Mouse (Mus musculus): ENCODE results near the gene Gm14124. TPM values are rescaled to one million over a fixed set of nuclear protein-coding genes. Genes with fewer than 3 reads are reported as not detected.
A peak's percentile ranks its signal among the peaks of the same experiment; 100 is the strongest.
"Not testable (repeated sequence)": the region's sequence is repeated elsewhere in the genome, so short reads cannot be mapped to it uniquely, and the experiment has no call there.

Gene Gm14124
- not detected in 2 replicates for polyA plus RNA-seq (2015; fragmentation: Nextera tagmentation; extraction: Ambion mirVana)

DNA sequence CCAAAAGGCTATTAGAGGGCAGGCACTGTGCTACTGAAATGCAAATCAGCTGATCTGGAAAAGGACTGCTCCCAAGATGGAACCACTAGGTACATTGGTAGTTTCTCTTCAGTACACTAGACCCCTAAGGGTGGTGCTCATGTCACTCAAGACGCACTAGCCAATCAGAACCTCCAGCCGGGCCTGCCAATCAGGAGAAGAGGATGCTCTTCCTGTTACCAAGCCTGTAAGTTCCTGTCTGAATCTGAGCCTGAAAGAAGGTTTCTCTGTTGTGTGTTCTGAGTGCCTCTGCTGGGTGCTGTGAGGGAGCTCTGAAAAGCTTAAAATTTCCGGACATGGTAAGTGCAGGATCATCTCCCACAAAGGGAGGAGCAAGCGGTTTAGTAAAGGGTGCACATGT lies at the start of gene Gm14124:
Gm14124 (plus strand) TSS at position 227 of the 400 bp plus-strand sequence.
- H3K4me1 ChIP-seq; ATAC-seq (replicated peaks); H3K27ac ChIP-seq (replicated peaks); H3K4me2 ChIP-seq (replicated peaks); H3K9ac ChIP-seq (replicated peaks); H3K9me3 ChIP-seq; H3K4me3 ChIP-seq; H3K36me3 ChIP-seq; H3K27me3 ChIP-seq: not testable (repeated sequence)
- WGBS, result 85% methylated on average over 4 of the region's 4 CpGs

DNA sequence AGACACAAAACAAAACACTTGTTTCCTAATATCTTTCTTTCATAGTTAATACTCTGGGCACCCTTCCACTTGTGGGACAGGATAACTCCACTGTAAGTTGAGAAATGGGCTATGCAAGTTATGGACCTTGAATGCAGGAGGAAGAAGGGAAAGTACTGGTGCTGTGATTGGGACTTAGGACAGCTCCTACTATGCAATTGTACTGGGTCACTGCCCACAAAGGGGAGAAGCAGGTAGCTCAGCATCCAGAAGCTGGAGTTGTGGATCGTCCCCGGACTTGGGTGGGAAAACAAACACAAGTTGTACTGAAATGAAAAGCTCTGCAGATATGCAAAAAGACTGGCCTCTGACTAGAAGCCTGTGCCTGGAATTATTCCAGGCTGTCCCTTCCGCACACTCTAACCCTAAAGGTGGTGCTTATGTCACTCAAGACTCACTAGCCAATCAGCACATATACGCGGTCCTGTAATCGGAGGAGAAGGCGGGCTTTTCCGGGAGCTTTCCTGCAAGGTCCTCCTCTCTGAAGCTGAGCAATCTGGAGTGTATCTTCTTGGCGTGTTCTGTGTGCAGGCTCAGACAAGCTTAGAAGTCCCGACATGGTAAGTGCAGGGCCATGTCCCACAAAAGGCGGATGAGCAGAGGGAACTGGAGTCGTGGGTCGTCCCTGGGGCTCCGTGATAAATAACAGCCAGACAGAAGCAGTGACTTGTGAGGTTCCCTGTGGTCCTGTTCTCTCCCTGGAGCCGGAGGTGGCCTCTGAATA lies 39.5 kb upstream of the Gm14124 start, which contains the start of gene Zfp937:
Zfp937 (plus strand) TSS at position 474 of the 763 bp plus-strand sequence.
- peak within 1 kb of the TSS; percentile 48 for H3K27ac ChIP-seq (replicated peaks)
- 1% methylated on average over 15 of the region's 15 CpGs for WGBS

DNA sequence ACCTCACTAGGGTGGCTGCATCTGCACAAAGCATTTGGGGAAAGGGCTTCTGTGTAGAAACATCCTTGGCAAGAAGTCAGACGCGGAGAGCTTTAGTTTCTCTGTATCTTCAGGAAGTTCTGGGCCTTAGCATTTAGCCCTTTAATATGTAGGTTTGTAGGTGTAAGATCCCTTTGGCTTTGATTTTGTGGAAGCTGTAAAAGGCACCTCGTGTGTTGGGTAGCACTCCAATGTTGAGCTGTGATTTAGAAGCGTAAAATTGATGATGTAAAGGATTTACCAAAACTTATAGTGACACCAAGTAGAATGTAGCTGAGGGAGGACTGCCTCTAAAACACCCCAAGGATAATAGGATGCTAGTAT lies 39.0 kb upstream of the Gm14124 start:
- 27% methylated on average over 4 of the region's 4 CpGs for WGBS
- peak overlapping the region; percentile 38; the same call in 1 of the 2 replicates for H3K9ac ChIP-seq (replicated peaks)
- not testable (repeated sequence) for H3K4me1 ChIP-seq; ATAC-seq (replicated peaks); H3K36me3 ChIP-seq; H3K9me3 ChIP-seq; H3K27me3 ChIP-seq
- peak overlapping the region; percentile 45 for H3K4me3 ChIP-seq
- H3K27ac ChIP-seq (replicated peaks), result peak overlapping the region; percentile 48
- peak overlapping the region; percentile 45 for H3K4me2 ChIP-seq (replicated peaks)

More for the DNA sequence above, 39.5 kb upstream of the Gm14124 start, which contains the start of gene Zfp937:
- not testable (repeated sequence) for H3K27me3 ChIP-seq, H3K9me3 ChIP-seq, H3K4me1 ChIP-seq, H3K36me3 ChIP-seq
- ATAC-seq (replicated peaks), result peak; percentile 100
- Histone ChIP-seq H3K4me3 (peak within 1 kb of the TSS; percentile 45), H3K4me2 (replicated peaks) (peak within 1 kb of the TSS; percentile 45), H3K9ac (replicated peaks) (peak within 1 kb of the TSS; percentile 38; the same call in 1 of the 2 replicates)

DNA sequence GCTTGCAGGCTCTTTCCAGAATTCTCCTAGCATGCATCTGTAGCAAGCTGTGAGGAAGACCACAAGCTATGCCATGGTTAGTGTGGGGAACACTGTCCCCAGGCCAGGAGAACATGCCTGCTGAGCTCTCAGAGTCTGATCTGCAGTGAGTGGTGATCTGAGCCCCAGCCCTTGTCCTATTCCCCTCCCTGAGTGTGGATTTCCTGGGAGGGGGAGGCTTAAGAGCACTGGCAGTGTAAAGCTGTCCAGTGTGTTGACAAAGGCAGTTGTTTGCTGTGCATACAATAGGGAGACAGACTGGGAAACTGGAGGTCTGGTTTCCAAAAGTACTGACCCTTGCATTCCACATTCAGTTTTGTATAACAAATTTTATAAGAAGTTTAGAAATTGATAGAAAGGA lies 34.1 kb upstream of the Gm14124 start:
- H3K4me3 ChIP-seq; H3K4me2 ChIP-seq (replicated peaks); ATAC-seq (replicated peaks); H3K9ac ChIP-seq (replicated peaks); H3K36me3 ChIP-seq; H3K27ac ChIP-seq (replicated peaks); H3K27me3 ChIP-seq; H3K9me3 ChIP-seq; H3K4me1 ChIP-seq: not testable (repeated sequence)

DNA sequence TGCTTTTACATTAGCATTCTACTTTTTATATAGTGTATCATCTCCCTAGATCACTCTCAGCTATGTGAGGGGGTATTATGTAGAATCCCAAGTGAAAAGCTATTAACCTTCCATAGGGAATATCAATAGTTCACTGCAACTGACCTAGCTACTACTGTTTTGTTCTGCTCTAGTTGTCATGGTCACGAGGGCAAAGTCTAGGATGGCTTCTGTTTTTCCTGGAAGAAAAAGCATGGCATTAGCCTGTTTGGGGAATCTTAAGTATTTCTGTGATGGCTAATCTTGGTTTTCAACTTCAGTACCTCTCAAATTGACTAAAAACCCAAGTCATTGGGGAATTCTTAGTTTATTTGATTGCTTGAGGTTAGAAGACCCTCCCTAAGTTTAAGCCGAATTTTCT lies 14.1 kb upstream of the Gm14124 start:
- no peaks in the 10 kb centered on the region for H3K27me3 ChIP-seq
- H3K4me3 ChIP-seq, result no peak overlapping the region
- H3K9me3 ChIP-seq, result peaks cover 26% of the 10 kb centered on the region
- WGBS, result 87% methylated on average over 2 of the region's 2 CpGs
- no peak overlapping the region for H3K9ac ChIP-seq (replicated peaks)
- no peak for ATAC-seq (replicated peaks)
- H3K4me2 ChIP-seq (replicated peaks), result no peak overlapping the region
- peaks cover 20% of the 10 kb centered on the region for H3K36me3 ChIP-seq
- no peaks in the 10 kb centered on the region for H3K4me1 ChIP-seq
- H3K27ac ChIP-seq (replicated peaks), result no peak overlapping the region

DNA sequence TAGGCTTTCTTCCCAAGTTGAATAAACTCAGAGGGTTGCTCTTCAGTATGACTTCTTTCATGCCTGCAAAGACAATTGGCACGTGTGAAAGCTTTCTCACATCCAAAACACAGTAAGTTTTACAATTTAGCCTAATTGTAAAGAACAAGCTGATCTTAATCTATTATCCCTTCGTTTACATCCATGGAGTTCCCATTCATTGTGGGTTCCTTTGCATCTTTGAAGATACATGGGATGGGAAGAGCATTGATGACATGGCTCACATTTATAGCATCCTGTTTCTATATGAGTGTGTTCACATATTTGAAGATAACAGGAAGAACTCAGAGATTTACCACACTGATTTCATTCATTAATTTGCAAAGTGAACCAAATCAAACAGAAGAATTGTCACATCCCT lies 1.8 kb upstream of the Gm14124 start, which contains the start of gene Gm21994:
Gm21994 (minus strand) TSS at position 101 of the 400 bp plus-strand sequence.
- not testable (repeated sequence) for H3K4me2 ChIP-seq (replicated peaks); H3K9ac ChIP-seq (replicated peaks); H3K4me3 ChIP-seq; H3K27me3 ChIP-seq; H3K4me1 ChIP-seq; H3K9me3 ChIP-seq; H3K27ac ChIP-seq (replicated peaks); ATAC-seq (replicated peaks); H3K36me3 ChIP-seq
- WGBS, result 54% methylated on average over 2 of the region's 2 CpGs

DNA sequence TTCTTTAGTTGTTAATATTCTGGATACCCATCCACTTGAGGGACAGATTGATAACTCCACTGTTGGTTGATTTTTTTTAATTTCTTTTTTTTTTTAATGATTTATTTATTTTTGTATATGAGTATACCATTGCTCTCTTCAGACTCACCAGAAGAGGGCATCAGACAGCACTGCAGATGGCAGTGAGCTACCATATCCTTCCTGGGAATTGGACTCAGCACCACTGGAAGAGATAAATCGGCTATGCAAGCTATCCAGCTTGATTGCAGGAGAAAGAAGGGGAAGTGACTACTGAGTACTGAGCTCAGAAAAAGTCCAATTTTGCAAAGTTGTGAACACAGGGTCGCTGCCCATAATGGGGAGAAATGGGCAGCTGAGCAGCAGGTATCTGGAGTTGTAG lies 456 bp upstream of the Gm14124 start:
- WGBS, result 68% methylated on average over 2 of the region's 2 CpGs
- ATAC-seq (replicated peaks); H3K9ac ChIP-seq (replicated peaks): not testable (repeated sequence)

DNA sequence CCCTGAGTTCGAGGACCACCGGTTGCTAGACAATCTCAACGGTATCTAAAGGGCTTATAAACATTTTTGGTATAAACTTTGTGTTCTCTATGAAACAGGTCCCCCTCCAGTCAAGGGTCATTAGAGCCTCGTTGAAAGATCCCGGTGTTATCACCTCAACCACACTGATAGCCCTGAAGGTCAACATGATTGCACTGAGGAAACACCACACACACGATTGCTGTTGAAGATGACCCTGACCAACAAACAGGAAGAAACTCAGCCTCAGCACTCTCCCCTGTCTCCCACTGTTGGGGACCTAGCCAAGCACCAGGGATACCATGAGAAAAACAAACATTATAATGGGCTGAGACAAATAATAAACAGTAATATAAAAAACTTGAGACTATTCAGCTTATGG lies 36.4 kb downstream of the Gm14124 start:
- no peak overlapping the region for H3K4me2 ChIP-seq (replicated peaks)
- H3K9me3 ChIP-seq, result no peaks in the 10 kb centered on the region
- H3K4me3 ChIP-seq, result no peak overlapping the region
- H3K27ac ChIP-seq (replicated peaks), result no peak overlapping the region
- no peaks in the 10 kb centered on the region for H3K27me3 ChIP-seq
- H3K9ac ChIP-seq (replicated peaks), result no peak overlapping the region
- no peaks in the 10 kb centered on the region for H3K4me1 ChIP-seq
- WGBS, result 92% methylated on average over 6 of the region's 6 CpGs
- no peak for ATAC-seq (replicated peaks)
- H3K36me3 ChIP-seq, result no peaks in the 10 kb centered on the region

More for the DNA sequence above, 456 bp upstream of the Gm14124 start:
- not testable (repeated sequence) for H3K27me3 ChIP-seq; H3K4me1 ChIP-seq; H3K27ac ChIP-seq (replicated peaks); H3K4me3 ChIP-seq; H3K9me3 ChIP-seq; H3K4me2 ChIP-seq (replicated peaks); H3K36me3 ChIP-seq

DNA sequence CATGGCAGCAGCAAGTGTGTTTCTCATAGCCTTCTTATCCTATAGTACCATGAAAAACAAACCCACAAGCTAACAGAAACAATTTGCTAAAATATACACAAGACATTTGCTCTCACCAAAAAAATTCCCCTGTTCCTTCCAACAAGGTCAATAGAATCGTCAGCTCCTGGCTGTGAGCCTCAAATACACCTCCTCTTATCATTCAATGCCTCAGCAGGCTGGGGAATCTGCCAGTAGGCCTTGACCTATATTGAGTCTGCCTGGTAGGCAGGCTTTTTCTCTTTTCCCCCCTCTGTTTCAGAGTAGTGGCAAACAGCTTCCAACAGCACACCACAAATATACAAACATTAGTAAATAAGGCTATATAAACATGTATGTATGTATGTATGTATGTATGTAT lies 41.8 kb downstream of the Gm14124 start:
- WGBS, result 52% methylated on average over 1 of the region's 1 CpGs
- Histone ChIP-seq H3K27ac (replicated peaks) (no peak overlapping the region), H3K9me3 (no peaks in the 10 kb centered on the region), H3K27me3 (no peaks in the 10 kb centered on the region), H3K4me2 (replicated peaks) (no peak overlapping the region), H3K9ac (replicated peaks) (no peak overlapping the region), H3K36me3 (no peaks in the 10 kb centered on the region), H3K4me1 (no peaks in the 10 kb centered on the region), H3K4me3 (no peak overlapping the region)
- ATAC-seq (replicated peaks), result no peak

DNA sequence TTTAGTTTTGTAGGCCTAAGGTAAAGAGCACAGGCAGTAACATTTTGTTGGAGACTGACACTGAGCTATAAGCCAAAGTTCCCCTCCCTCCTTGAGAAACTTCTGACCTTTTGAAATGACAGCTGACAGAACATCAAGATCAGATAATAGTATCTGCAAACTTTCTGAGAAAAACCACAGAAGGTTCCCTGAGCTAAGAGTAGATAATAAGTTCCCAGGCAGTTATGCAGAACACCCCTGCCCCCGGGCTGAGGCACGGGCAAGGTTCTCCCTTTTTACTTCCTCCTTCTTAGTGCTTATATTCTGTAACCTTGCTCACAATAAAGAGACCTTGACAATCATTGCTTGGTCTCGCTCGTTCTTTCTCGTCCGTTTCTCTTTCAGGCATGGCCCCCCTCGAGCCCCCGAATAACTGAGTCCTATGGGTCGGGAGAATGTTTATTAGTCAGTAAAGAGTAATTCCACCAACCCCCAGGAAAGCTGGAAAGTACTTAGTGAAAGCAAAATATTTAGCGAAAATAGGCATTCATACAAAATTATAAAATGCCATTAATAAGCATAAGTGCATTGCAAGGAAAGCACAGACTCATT lies 50.0 kb downstream of the Gm14124 start:
- Histone ChIP-seq H3K4me2 (replicated peaks) (no peak overlapping the region), H3K4me3 (no peak overlapping the region), H3K9ac (replicated peaks) (no peak overlapping the region), H3K27ac (replicated peaks) (no peak overlapping the region), H3K36me3 (no peaks in the 10 kb centered on the region), H3K4me1 (peaks cover 4% of the 10 kb centered on the region; the same call in 1 of the 2 replicates), H3K27me3 (no peaks in the 10 kb centered on the region), H3K9me3 (no peaks in the 10 kb centered on the region)
- no peak for ATAC-seq (replicated peaks)
- WGBS, result 86% methylated on average over 10 of the region's 10 CpGs

DNA sequence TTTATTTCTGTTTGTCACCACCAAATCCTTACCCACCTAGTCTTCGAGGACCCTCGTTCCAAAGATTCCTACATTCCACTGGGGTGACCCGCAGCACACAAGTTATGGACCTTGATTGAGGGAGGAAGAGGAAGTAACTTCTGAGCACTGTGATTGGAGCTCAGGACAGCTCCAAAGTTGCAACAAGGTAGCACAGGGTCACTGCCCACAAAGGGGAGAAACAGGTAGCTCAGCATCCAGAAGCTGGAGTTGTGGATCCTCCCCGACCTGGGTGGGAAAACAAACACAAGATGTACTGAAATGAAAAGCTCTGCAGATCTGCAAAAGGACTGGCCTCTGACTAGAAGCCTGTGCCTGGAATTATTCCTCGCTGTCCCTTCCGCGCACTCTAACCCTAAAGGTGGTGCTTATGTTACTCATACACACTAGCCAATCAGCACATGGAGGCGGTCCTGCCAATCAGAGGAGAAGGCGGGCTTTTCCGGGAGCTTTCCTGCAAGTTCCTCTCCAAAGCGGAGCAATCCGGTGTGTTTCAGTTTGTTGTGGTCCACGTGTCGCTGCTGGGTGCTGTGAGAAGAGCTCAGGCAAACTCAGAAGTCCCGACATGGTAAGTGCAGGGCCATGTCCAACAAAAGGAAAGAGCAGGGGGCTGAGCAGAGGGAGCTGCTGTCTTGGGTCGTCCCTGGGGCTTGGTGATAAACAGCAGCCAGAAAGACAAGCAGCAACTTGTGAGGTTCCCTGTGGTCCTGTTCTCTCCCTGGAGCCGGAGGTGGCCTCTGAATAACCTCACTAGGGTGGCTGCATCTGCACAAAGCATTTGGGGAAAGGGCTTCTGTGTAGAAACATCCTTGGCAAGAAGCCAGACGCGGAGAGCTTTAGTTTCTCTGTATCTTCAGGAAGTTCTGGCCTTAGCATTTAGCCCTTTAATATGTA lies 53.9 kb downstream of the Gm14124 start:
- H3K27me3 ChIP-seq; H3K9me3 ChIP-seq; H3K27ac ChIP-seq (replicated peaks); H3K36me3 ChIP-seq; H3K4me1 ChIP-seq: not testable (repeated sequence)
- H3K4me2 ChIP-seq (replicated peaks), result peak overlapping the region; percentile 56
- H3K9ac ChIP-seq (replicated peaks), result peak overlapping the region; percentile 47
- peak overlapping the region; percentile 59 for H3K4me3 ChIP-seq
- WGBS, result 21% methylated on average over 19 of the region's 19 CpGs
- ATAC-seq (replicated peaks), result peak; percentile 99

DNA sequence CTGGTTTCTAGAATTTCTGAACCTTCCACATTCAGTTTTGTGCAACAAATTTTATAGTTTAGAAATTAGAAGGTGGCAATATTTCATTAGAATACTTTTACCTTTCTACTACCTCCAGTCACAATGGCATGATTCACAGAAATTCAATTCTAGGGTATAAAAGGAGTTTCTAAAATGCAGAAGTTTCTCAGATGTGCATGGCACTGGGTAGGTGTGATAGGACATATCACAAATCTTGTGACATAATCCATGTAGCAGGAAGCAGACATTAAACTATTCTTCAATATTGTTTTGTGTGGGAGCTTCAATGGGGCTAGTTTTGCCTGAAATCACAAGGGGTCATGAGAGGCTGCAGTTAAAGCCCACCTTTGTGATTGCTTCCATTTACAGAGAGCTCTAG lies 58.8 kb downstream of the Gm14124 start:
- ATAC-seq (replicated peaks), result no peak
- Histone ChIP-seq H3K36me3 (peaks cover 14% of the 10 kb centered on the region), H3K9me3 (no peaks in the 10 kb centered on the region; the same call in 1 of the 2 replicates), H3K4me3 (no peak overlapping the region), H3K4me1 (no peaks in the 10 kb centered on the region), H3K4me2 (replicated peaks) (no peak overlapping the region), H3K9ac (replicated peaks) (no peak overlapping the region), H3K27me3 (no peaks in the 10 kb centered on the region), H3K27ac (replicated peaks) (no peak overlapping the region)

All from forebrain, embryonic 15.5 days (tissue).